Mouse (Mus musculus) limb, embryonic 14.5 days (tissue): ENCODE data around the gene Gm9857. TPM values are rescaled to one million over a fixed set of nuclear protein-coding genes. Genes with fewer than 3 reads are reported as not detected.

Experiments used
- ATAC-seq: fragments of 200-750 bp; cut with Nextera tagmentation; 2 replicates; pipeline ENCODE4 v1.8.0; 2017; ENCODE audit warnings: low read depth, moderate number of reproducible peaks, moderate TSS enrichment; ENCODE audit not compliant: low FRiP score
- DNase-seq: peaks from one replicate; pipeline ENCODE4 v3.0.0-alpha.2; 2015; ENCODE audit warnings: low spot score
- H3K27ac ChIP-seq: fragments of 300-500 bp; sonication (generic); replicated peaks from 2 replicates; pipeline ENCODE4 v1.5.1; 2014; ENCODE audit warnings: low read depth, mild to moderate bottlenecking, low read length, moderate library complexity, mixed read lengths
- H3K27me3 ChIP-seq: fragments of 300-500 bp; sonication (generic); 2 replicates; pipeline ENCODE4 v1.6.1; 2014; ENCODE audit warnings: low read length, mixed read lengths; ENCODE audit not compliant: control insufficient read depth, insufficient read depth
- H3K36me3 ChIP-seq: fragments of 300-500 bp; sonication (generic); 2 replicates; pipeline ENCODE4 v1.6.1; 2014; ENCODE audit warnings: mild to moderate bottlenecking, low read length, moderate library complexity, mixed read lengths; ENCODE audit not compliant: control insufficient read depth, insufficient read depth
- H3K4me1 ChIP-seq: fragments of 300-500 bp; sonication (generic); 2 replicates; pipeline ENCODE4 v1.6.1; 2014; ENCODE audit warnings: antibody characterized with exemption, low read length, mixed read lengths; ENCODE audit not compliant: control insufficient read depth, insufficient read depth
- H3K4me2 ChIP-seq: fragments of 300-500 bp; sonication (generic); replicated peaks from 2 replicates; pipeline ENCODE4 v1.6.1; 2014; ENCODE audit warnings: low read depth, mild to moderate bottlenecking, low read length, moderate library complexity; ENCODE audit not compliant: severe bottlenecking
- H3K4me3 ChIP-seq: fragments of 300-500 bp; sonication (generic); replicated peaks from 2 replicates; pipeline ENCODE4 v1.5.1; 2014; ENCODE audit warnings: low read length
- H3K9ac ChIP-seq: fragments of 300-500 bp; sonication (generic); 2 replicates; pipeline ENCODE4 v1.6.1; 2014; ENCODE audit warnings: mild to moderate bottlenecking, low read depth, low read length, moderate library complexity; ENCODE audit not compliant: severe bottlenecking
- H3K9me3 ChIP-seq: fragments of 300-500 bp; sonication (generic); 2 replicates; pipeline ENCODE4 v1.6.1; 2016; ENCODE audit warnings: low read length; ENCODE audit not compliant: control insufficient read depth
- POLR2A ChIP-seq: fragments of 200-500 bp; IDR thresholded peaks from 2 replicates; pipeline ENCODE4 v1.8.0; 2012; ENCODE audit warnings: inconsistent platforms, mild to moderate bottlenecking, moderate library complexity, borderline replicate concordance; ENCODE audit not compliant: insufficient read depth, insufficient read length; ENCODE audit errors: extremely low read depth
- WGBS: fragments of 180-500 bp; shearing (Covaris S2); extraction: QIAGEN DNeasy Blood & Tissue Kit; methylation state at CpG from one replicate; pipeline ENCODE4 v1.1.7; 2014; 5-methylcytosine and 5-hydroxymethylcytosine counted together
- polyA plus RNA-seq, 2 experiments: library from polyadenylated mRNA; depleted of rRNA in 1 of 2; stranded (reverse) in 1 of 2; unstranded in 1 of 2; fragments of >200 nt; fragmentation: Nextera tagmentation in 1 of 2; extraction: Ambion mirVana in 1 of 2; gene quantifications; 2 replicates each; pipeline versions ENCODE4 v1.2.1 to v1.2.3; 2012 to 2014

The Gm9857 gene
- polyA plus RNA-seq, 2 experiments, result 1.2 TPM; not detected in 1

DNA sequence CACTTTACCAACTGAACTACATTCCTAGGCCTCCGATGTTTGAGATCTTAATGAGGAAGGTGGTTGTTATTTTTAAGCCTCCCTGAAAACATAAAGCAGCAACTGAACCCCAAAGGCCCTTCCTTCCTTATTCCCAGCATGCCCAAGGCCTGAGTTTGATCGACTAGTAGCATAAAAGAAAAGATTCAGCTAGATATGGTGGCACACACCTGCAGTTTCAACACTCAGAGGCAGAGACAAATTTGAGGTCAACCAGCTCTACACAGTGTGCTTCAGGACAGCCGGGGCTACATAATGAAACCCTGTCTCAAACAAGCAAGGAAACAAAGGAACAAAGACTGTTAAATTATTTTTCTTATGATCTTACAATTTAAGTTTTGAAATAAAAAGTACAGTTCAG, 23.5 kb upstream of the Gm9857 start:
- Histone ChIP-seq H3K27me3 (no peaks in the 10 kb centered on the region), H3K27ac (no peak overlapping the region), H3K4me2 (no peak overlapping the region), H3K9me3 (no peaks in the 10 kb centered on the region), H3K9ac (no peak overlapping the region), H3K36me3 (no peaks in the 10 kb centered on the region), H3K4me1 (peaks cover 5% of the 10 kb centered on the region; the same call in 1 of the 2 replicates), H3K4me3 (no peak overlapping the region)
- DNase-seq, result no peak
- no peak for ATAC-seq
- no peak for TF ChIP-seq POLR2A
- WGBS, result 68% methylated on average over 3 of the region's 3 CpGs

GRCm38 (mm10) chr3:108963278-108963677, 23.0 kb upstream of the Gm9857 start:
- no peak for TF ChIP-seq POLR2A
- Histone ChIP-seq H3K36me3 (no peaks in the 10 kb centered on the region), H3K4me2 (no peak overlapping the region), H3K4me1 (peaks cover 5% of the 10 kb centered on the region; the same call in 1 of the 2 replicates), H3K9me3 (no peaks in the 10 kb centered on the region), H3K9ac (no peak overlapping the region), H3K27ac (no peak overlapping the region), H3K27me3 (no peaks in the 10 kb centered on the region), H3K4me3 (no peak overlapping the region)
- WGBS, result 73% methylated on average over 3 of the region's 3 CpGs
- no peak for DNase-seq
- no peak for ATAC-seq

GRCm38 (mm10) chr3:108961655-108962054, 21.4 kb upstream of the Gm9857 start:
- ATAC-seq, result no peak

GRCm38 (mm10) chr3:108961226-108961625, 21.0 kb upstream of the Gm9857 start:
- no peak for ATAC-seq
- no peaks in the 10 kb centered on the region for H3K27me3 ChIP-seq
- WGBS, result 66% methylated on average over 7 of the region's 7 CpGs
- H3K27ac ChIP-seq, result no peak overlapping the region
- H3K36me3 ChIP-seq, result no peaks in the 10 kb centered on the region
- H3K9me3 ChIP-seq, result no peaks in the 10 kb centered on the region
- TF ChIP-seq POLR2A, result no peak
- H3K4me2 ChIP-seq, result no peak overlapping the region
- H3K9ac ChIP-seq, result no peak overlapping the region
- no peak for DNase-seq
- no peak overlapping the region for H3K4me3 ChIP-seq
- peaks cover 5% of the 10 kb centered on the region; the same call in 1 of the 2 replicates for H3K4me1 ChIP-seq

More at GRCm38 (mm10) chr3:108961655-108962054, 21.4 kb upstream of the Gm9857 start:
- Histone ChIP-seq H3K4me1 (peaks cover 5% of the 10 kb centered on the region; the same call in 1 of the 2 replicates), H3K9me3 (no peaks in the 10 kb centered on the region), H3K36me3 (no peaks in the 10 kb centered on the region), H3K9ac (no peak overlapping the region), H3K4me3 (no peak overlapping the region), H3K27me3 (no peaks in the 10 kb centered on the region), H3K27ac (no peak overlapping the region), H3K4me2 (no peak overlapping the region)
- no peak for TF ChIP-seq POLR2A
- no peak for DNase-seq
- WGBS, result 65% methylated on average over 6 of the region's 6 CpGs

GRCm38 (mm10) chr3:108959680-108960295, 19.5 kb upstream of the Gm9857 start:
- Histone ChIP-seq H3K4me3 (no peak overlapping the region), H3K27ac (no peak overlapping the region), H3K9ac (no peak overlapping the region), H3K4me2 (no peak overlapping the region), H3K4me1 (peaks cover 5% of the 10 kb centered on the region; the same call in 1 of the 2 replicates), H3K36me3 (no peaks in the 10 kb centered on the region), H3K27me3 (no peaks in the 10 kb centered on the region), H3K9me3 (no peaks in the 10 kb centered on the region)
- DNase-seq (no peak), ATAC-seq (no peak)
- WGBS, result 62% methylated on average over 13 of the region's 13 CpGs
- no peak for TF ChIP-seq POLR2A
